Mouse (Mus musculus) erythroblast, embryonic 14.5 days (primary cell): ENCODE data around the gene Tarsl2.

Experiments
- GATA1 ChIP-seq: IDR thresholded peaks from 2 replicates; pipeline ENCODE4 v1.6.1; 2012; ENCODE audit warnings: low read length, inconsistent platforms, mixed read lengths
- TAL1 ChIP-seq: IDR thresholded peaks from 3 replicates; pipeline ENCODE4 v1.6.1; 2012; ENCODE audit warnings: low read length, inconsistent platforms, mixed read lengths

- TF ChIP-seq GATA1 (no peak), TAL1 (no peak)
Observed at GRCm38 (mm10) chr7:65610673-65611072, 34.0 kb upstream of the Tarsl2 start.
